Mouse (Mus musculus): ENCODE measurements around the gene Sema6d. TPM values are rescaled to one million over a fixed set of nuclear protein-coding genes. Genes with fewer than 3 reads are reported as not detected.

Sema6d gene
- polyA plus RNA-seq, 1 experiment from 2014 or later = 16.0 TPM

- no peaks in the 10 kb centered on the region for H3K36me3 ChIP-seq (ENCODE audit: control insufficient read depth, insufficient read depth, low read length)
These were observed 433.9 kb downstream of the Sema6d start for GRCm38 (mm10) chr2:124523667-124524066.

GRCm38 (mm10) chr2:124524167-124524566, 434.4 kb downstream of the Sema6d start:
- ATAC-seq (ENCODE audit: insufficient number of reproducible peaks, insufficient read depth, low FRiP score, low read depth) = no peak
- Histone ChIP-seq H3K36me3 (ENCODE audit: control insufficient read depth, insufficient read depth, low read length) (no peaks in the 10 kb centered on the region), H3K9me3 (ENCODE audit: control insufficient read depth, low read depth, low read length) (no peaks in the 10 kb centered on the region), H3K4me1 (ENCODE audit: control insufficient read depth, insufficient read depth, low read length) (no peaks in the 10 kb centered on the region), H3K4me3 (ENCODE audit: low read depth, low read length) (no peak overlapping the region), H3K27me3 (ENCODE audit: control insufficient read depth, insufficient read depth, low read length) (no peaks in the 10 kb centered on the region), H3K9ac (replicated peaks; ENCODE audit: low read depth, low read length) (no peak overlapping the region), H3K4me2 (replicated peaks; ENCODE audit: low read depth, low read length) (no peak overlapping the region), H3K27ac (ENCODE audit: low read length) (no peak overlapping the region)
- 77% methylated on average over 3 of the region's 3 CpGs for WGBS

More at GRCm38 (mm10) chr2:124523667-124524066, 433.9 kb downstream of the Sema6d start:
- H3K9ac ChIP-seq (replicated peaks; ENCODE audit: low read depth, low read length) = no peak overlapping the region
- H3K4me3 ChIP-seq (ENCODE audit: low read depth, low read length) = no peak overlapping the region
- 91% methylated on average over 6 of the region's 6 CpGs for WGBS
- H3K4me1 ChIP-seq (ENCODE audit: control insufficient read depth, insufficient read depth, low read length) = no peaks in the 10 kb centered on the region
- no peak overlapping the region for H3K4me2 ChIP-seq (replicated peaks; ENCODE audit: low read depth, low read length)
- ATAC-seq (ENCODE audit: insufficient number of reproducible peaks, insufficient read depth, low FRiP score, low read depth) = no peak
- H3K27me3 ChIP-seq (ENCODE audit: control insufficient read depth, insufficient read depth, low read length) = no peaks in the 10 kb centered on the region
- no peak overlapping the region for H3K27ac ChIP-seq (ENCODE audit: low read length)
- no peaks in the 10 kb centered on the region for H3K9me3 ChIP-seq (ENCODE audit: control insufficient read depth, low read depth, low read length)

DNA sequence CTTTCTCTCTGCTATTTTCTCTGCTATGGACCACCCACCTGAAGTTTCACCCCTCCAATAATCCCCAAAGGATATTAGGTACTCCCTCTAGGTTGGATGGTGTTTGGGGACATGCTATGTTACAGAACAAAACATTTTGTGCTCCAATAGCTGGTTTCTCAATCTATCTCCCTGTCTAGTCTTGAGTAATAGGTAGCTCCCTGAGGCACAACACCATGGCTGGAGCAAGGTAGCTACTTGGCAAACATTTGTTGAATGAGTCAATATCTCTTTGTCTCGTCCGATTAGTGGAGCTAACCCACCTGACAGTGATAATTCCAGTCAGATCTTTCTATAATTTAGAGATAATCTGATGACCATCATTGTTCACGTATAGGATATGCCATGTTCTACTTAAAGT, 437.9 kb downstream of the Sema6d start:
- Histone ChIP-seq H3K27me3 (ENCODE audit: control insufficient read depth, insufficient read depth, low read length) (no peaks in the 10 kb centered on the region), H3K9ac (replicated peaks; ENCODE audit: low read depth, low read length) (no peak overlapping the region), H3K27ac (ENCODE audit: low read length) (no peak overlapping the region), H3K4me3 (ENCODE audit: low read depth, low read length) (no peak overlapping the region), H3K36me3 (ENCODE audit: control insufficient read depth, insufficient read depth, low read length) (no peaks in the 10 kb centered on the region), H3K4me2 (replicated peaks; ENCODE audit: low read depth, low read length) (no peak overlapping the region), H3K4me1 (ENCODE audit: control insufficient read depth, insufficient read depth, low read length) (no peaks in the 10 kb centered on the region), H3K9me3 (ENCODE audit: control insufficient read depth, low read depth, low read length) (no peaks in the 10 kb centered on the region)
- WGBS = 70% methylated on average over 3 of the region's 3 CpGs
- no peak for ATAC-seq (ENCODE audit: insufficient number of reproducible peaks, insufficient read depth, low FRiP score, low read depth)

- Histone ChIP-seq H3K36me3 (ENCODE audit: control insufficient read depth, insufficient read depth, low read length) (no peaks in the 10 kb centered on the region), H3K4me2 (replicated peaks; ENCODE audit: low read depth, low read length) (no peak overlapping the region), H3K4me3 (ENCODE audit: low read depth, low read length) (no peak overlapping the region), H3K27ac (ENCODE audit: low read length) (no peak overlapping the region), H3K9ac (replicated peaks; ENCODE audit: low read depth, low read length) (no peak overlapping the region), H3K27me3 (ENCODE audit: control insufficient read depth, insufficient read depth, low read length) (no peaks in the 10 kb centered on the region), H3K4me1 (ENCODE audit: control insufficient read depth, insufficient read depth, low read length) (no peaks in the 10 kb centered on the region), H3K9me3 (ENCODE audit: control insufficient read depth, low read depth, low read length) (no peaks in the 10 kb centered on the region)
- 86% methylated on average over 2 of the region's 2 CpGs for WGBS
- no peak for ATAC-seq (ENCODE audit: insufficient number of reproducible peaks, insufficient read depth, low FRiP score, low read depth)
These were observed 440.7 kb downstream of the Sema6d start for GRCm38 (mm10) chr2:124530441-124530840.

DNA sequence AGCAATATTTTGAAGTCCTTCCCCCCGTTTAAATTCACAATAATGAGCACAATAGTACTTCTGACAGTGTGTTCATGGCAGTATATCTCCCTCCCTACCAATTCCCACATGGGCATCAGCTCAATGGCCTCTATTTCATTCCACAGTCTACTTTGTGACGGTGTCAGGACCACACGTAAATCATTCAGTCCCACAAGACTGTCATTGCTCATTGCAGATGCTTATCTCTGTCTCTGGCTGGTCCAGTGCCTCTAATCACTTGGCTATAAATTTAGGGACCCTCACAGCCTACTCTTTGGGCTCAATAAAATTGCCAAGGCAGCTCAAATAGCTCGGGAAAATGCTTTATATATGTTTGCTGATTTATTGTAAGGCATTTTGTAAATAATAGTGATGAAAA, 441.3 kb downstream of the Sema6d start:
- H3K36me3 ChIP-seq (ENCODE audit: control insufficient read depth, insufficient read depth, low read length) = no peaks in the 10 kb centered on the region
- no peak overlapping the region for H3K4me2 ChIP-seq (replicated peaks; ENCODE audit: low read depth, low read length)
- no peak for ATAC-seq (ENCODE audit: insufficient number of reproducible peaks, insufficient read depth, low FRiP score, low read depth)
- no peak overlapping the region for H3K4me3 ChIP-seq (ENCODE audit: low read depth, low read length)
- no peaks in the 10 kb centered on the region for H3K4me1 ChIP-seq (ENCODE audit: control insufficient read depth, insufficient read depth, low read length)
- WGBS = 78% methylated on average over 4 of the region's 4 CpGs
- H3K27me3 ChIP-seq (ENCODE audit: control insufficient read depth, insufficient read depth, low read length) = no peaks in the 10 kb centered on the region
- no peak overlapping the region for H3K27ac ChIP-seq (ENCODE audit: low read length)
- H3K9me3 ChIP-seq (ENCODE audit: control insufficient read depth, low read depth, low read length) = no peaks in the 10 kb centered on the region
- H3K9ac ChIP-seq (replicated peaks; ENCODE audit: low read depth, low read length) = no peak overlapping the region

- Histone ChIP-seq H3K9ac (replicated peaks; ENCODE audit: low read depth, low read length) (no peak overlapping the region), H3K27ac (ENCODE audit: low read length) (no peak overlapping the region), H3K36me3 (ENCODE audit: control insufficient read depth, insufficient read depth, low read length) (no peaks in the 10 kb centered on the region), H3K4me2 (replicated peaks; ENCODE audit: low read depth, low read length) (no peak overlapping the region), H3K4me1 (ENCODE audit: control insufficient read depth, insufficient read depth, low read length) (no peaks in the 10 kb centered on the region), H3K9me3 (ENCODE audit: control insufficient read depth, low read depth, low read length) (no peaks in the 10 kb centered on the region), H3K4me3 (ENCODE audit: low read depth, low read length) (no peak overlapping the region), H3K27me3 (ENCODE audit: control insufficient read depth, insufficient read depth, low read length) (no peaks in the 10 kb centered on the region)
- ATAC-seq (ENCODE audit: insufficient number of reproducible peaks, insufficient read depth, low FRiP score, low read depth) = no peak
- WGBS = 87% methylated on average over 3 of the region's 3 CpGs
These were observed 443.1 kb downstream of the Sema6d start for GRCm38 (mm10) chr2:124532906-124533305.

DNA sequence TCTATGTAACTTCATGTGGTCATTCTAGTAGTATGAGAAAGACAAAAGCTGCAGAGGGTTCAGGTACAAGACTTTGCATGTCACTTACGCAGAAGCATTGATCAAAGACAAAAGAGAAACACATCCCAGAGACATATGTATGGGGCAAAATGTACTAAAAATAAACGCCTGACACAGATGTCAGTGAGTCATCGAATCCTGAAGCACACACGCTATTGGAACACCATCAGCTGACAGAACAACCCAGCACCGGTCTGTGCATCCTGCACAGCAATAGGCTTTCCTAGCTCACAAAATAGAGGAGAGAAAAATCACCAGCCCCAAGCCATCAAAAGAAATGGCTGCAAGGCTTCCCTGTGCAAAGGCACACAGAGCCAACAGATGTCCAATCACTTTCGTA, 443.8 kb downstream of the Sema6d start:
- no peak overlapping the region for H3K4me2 ChIP-seq (replicated peaks; ENCODE audit: low read depth, low read length)

DNA sequence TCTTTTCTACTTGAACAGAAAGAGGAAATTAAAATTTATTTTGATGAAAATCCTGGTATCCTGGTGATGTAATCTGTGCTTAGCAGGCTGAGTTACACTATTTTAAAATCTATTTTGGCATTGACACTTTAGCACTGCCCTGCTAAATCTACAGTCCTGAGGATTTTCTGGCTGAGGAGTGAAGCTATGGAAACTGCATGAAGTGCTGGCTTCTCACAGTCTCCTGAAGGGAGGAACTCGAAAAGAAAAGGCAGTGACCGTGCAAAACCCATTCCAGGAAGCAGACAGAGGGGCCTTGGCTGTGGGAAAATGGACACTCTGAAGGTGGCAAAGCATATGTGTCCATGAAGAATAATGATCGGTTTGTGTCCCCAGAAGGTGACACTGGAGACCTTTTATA, 460.5 kb downstream of the Sema6d start:
- Histone ChIP-seq H3K4me2 (replicated peaks; ENCODE audit: low read depth, low read length) (no peak overlapping the region), H3K27ac (ENCODE audit: low read length) (no peak overlapping the region), H3K9me3 (ENCODE audit: control insufficient read depth, low read depth, low read length) (no peaks in the 10 kb centered on the region), H3K4me1 (ENCODE audit: control insufficient read depth, insufficient read depth, low read length) (no peaks in the 10 kb centered on the region), H3K9ac (replicated peaks; ENCODE audit: low read depth, low read length) (no peak overlapping the region), H3K4me3 (ENCODE audit: low read depth, low read length) (no peak overlapping the region), H3K36me3 (ENCODE audit: control insufficient read depth, insufficient read depth, low read length) (no peaks in the 10 kb centered on the region), H3K27me3 (ENCODE audit: control insufficient read depth, insufficient read depth, low read length) (no peaks in the 10 kb centered on the region)
- 65% methylated on average over 3 of the region's 3 CpGs for WGBS
- no peak for ATAC-seq (ENCODE audit: insufficient number of reproducible peaks, insufficient read depth, low FRiP score, low read depth)

More for the DNA sequence above, 443.8 kb downstream of the Sema6d start:
- WGBS = 72% methylated on average over 6 of the region's 6 CpGs
- ATAC-seq (ENCODE audit: insufficient number of reproducible peaks, insufficient read depth, low FRiP score, low read depth) = no peak
- Histone ChIP-seq H3K9ac (replicated peaks; ENCODE audit: low read depth, low read length) (no peak overlapping the region), H3K9me3 (ENCODE audit: control insufficient read depth, low read depth, low read length) (no peaks in the 10 kb centered on the region), H3K4me1 (ENCODE audit: control insufficient read depth, insufficient read depth, low read length) (no peaks in the 10 kb centered on the region), H3K4me3 (ENCODE audit: low read depth, low read length) (no peak overlapping the region), H3K27me3 (ENCODE audit: control insufficient read depth, insufficient read depth, low read length) (no peaks in the 10 kb centered on the region), H3K27ac (ENCODE audit: low read length) (no peak overlapping the region), H3K36me3 (ENCODE audit: control insufficient read depth, insufficient read depth, low read length) (no peaks in the 10 kb centered on the region)

DNA sequence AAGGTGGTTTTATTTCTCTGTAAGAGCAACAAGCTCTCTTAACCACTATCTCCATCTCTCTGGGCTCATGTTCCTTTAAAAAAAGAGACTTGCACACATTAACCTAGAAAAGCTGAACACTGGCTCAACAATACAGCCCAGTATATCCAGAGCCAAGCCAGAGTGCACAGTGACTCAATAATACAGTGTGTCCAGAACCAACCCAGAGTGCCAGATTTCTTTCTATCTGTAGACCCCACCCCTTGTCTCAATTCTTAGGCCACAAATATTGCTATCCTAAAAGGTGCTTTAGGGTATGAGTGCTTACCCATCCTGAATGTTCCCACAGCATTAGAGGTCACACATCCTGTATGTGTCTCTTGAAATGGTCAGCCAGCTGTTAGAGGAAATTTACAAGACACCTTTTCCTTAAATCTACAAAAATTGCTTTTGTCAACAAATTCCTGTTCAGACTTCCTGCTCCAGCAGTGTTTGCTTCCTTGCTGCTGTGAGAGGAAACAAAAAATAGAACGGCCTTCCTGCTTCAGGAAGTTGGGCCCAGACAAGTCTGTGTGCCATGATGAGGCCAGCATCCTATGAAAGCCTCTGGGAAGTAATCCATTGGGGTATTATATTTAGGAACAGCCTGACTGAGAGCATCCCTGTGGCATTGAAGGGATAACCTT, 465.1 kb downstream of the Sema6d start:
- H3K9me3 ChIP-seq (ENCODE audit: control insufficient read depth, low read depth, low read length) = no peaks in the 10 kb centered on the region
- no peak overlapping the region for H3K4me2 ChIP-seq (replicated peaks; ENCODE audit: low read depth, low read length)
- 44% methylated on average over 1 of the region's 1 CpGs for WGBS
- H3K36me3 ChIP-seq (ENCODE audit: control insufficient read depth, insufficient read depth, low read length) = no peaks in the 10 kb centered on the region
- ATAC-seq (ENCODE audit: insufficient number of reproducible peaks, insufficient read depth, low FRiP score, low read depth) = no peak
- H3K4me3 ChIP-seq (ENCODE audit: low read depth, low read length) = no peak overlapping the region
- H3K4me1 ChIP-seq (ENCODE audit: control insufficient read depth, insufficient read depth, low read length) = no peaks in the 10 kb centered on the region
- no peak overlapping the region for H3K27ac ChIP-seq (ENCODE audit: low read length)
- no peak overlapping the region for H3K9ac ChIP-seq (replicated peaks; ENCODE audit: low read depth, low read length)
- no peaks in the 10 kb centered on the region for H3K27me3 ChIP-seq (ENCODE audit: control insufficient read depth, insufficient read depth, low read length)
